Mouse (Mus musculus) mesoderm, embryonic 11.5 days (tissue): ENCODE results near the gene Mtnr1b.
A peak's percentile ranks its signal among the peaks of the same experiment; 100 is the strongest.
"Not testable (repeated sequence)": the region's sequence is repeated elsewhere in the genome, so short reads cannot be mapped to it uniquely, and the experiment has no call there.

ENCODE experiments used
- DNase-seq: peaks from one replicate; pipeline ENCODE4 v3.0.0-alpha.2; 2012; ENCODE audit warnings: low read depth, low spot score

Gene Mtnr1b

GRCm38 (mm10) chr9:15874506-15875160, at the start of gene Mtnr1b:
Gene Mtnr1b, minus strand, starts transcription at chr9:15874556.
- DNase-seq, result no peak

- no peak for DNase-seq
These were observed 45.9 kb upstream of the Mtnr1b start for GRCm38 (mm10) chr9:15920271-15920670.

DNA sequence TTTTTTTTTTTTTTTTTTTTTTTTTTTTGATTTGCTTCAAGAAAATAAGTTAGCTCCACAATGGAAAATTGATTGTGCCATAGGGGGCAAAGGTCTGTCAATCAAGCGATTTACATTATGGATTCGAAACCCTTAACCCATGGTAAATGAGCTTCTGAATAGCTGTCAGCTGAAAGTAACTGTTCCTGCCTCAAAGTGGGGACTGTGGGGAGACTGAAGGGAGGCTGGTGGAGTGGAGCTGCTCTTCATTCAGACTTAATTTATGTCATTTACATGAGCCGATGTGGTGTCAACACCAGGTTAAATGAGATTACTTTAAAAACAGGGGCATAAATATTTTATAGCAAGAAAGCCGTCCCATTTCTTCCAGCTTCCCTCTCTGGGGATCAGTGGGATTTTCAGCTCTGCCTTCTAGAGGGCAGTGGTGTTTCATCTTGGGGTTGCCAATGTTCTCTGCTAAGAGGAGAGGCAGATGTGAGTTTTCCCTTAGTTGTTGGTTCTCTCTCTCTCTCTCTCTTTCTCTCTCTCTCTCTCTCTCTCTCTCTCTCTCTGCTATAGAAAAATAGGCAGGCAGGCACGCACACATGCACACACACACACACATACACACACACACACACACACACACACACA, 45.1 kb upstream of the Mtnr1b start:
- no peak for DNase-seq

GRCm38 (mm10) chr9:15916600-15916999, 42.2 kb upstream of the Mtnr1b start:
- DNase-seq, result no peak

- DNase-seq, result no peak
These were observed 38.4 kb upstream of the Mtnr1b start for GRCm38 (mm10) chr9:15912735-15913134.

GRCm38 (mm10) chr9:15909397-15910113, 35.2 kb upstream of the Mtnr1b start:
- DNase-seq, result no peak

DNA sequence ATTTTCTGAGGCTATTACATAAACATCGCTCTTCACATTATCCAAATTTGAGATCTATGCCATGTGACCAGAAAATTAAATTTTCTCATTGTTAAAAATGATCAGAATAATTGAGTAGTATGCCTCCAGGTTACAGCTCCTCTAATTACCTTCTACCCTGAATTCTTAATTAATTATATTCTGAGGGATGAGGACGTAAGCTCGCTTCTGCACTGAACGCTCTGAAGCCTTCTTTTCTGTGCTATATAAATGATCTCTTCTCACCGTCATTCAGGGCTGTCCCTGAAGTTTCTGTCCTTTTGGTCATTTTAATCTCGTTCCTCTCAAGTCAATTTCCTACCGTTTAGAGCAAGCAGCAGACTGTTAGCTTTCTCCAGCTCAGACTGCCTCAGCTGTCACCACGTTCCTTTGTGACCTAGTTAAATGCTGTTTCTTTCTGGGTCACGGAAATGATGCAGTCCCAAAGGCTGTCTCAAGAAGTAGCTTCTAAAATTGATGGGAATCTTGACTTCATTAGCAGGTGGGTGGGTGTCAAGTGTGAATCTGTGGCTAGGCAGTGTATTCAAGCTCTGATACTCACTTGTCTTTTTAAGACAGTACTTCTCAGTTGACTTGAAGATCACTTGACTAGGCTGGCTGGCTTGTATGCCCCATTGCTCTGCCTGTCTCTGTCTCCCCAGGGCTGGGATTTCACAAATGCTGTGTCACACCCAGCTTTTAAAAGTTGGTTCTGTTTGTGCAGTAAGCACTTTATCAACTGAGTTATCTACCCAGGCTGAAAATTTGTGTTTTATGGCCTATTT, 29.8 kb upstream of the Mtnr1b start:
- DNase-seq, result no peak

GRCm38 (mm10) chr9:15898112-15898511, 23.8 kb upstream of the Mtnr1b start:
- DNase-seq, result no peak

- no peak for DNase-seq
These were observed 12.4 kb upstream of the Mtnr1b start for GRCm38 (mm10) chr9:15886756-15887155.

DNA sequence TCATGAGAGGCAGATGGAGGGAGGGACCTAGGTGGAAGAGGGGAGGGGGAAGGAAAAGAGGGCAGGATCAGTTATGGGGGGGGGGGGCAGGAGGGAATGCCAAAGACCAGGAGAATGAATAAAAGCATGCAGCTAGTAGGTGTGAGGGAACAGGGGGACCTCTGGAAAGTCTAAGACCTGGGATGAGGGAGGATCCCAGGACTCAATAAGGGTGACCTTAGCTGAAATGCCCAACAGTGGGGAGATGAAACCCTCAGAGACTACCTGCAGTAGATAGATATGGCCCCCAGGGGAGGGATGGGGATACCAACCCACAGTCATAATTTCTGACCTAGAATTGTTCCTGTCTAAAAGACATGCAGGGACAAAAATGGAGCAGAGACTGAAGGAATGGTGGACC, 6.4 kb upstream of the Mtnr1b start:
- no peak for DNase-seq

- DNase-seq, result peak; percentile 56
These were observed 5.8 kb upstream of the Mtnr1b start for GRCm38 (mm10) chr9:15880160-15880603.

DNA sequence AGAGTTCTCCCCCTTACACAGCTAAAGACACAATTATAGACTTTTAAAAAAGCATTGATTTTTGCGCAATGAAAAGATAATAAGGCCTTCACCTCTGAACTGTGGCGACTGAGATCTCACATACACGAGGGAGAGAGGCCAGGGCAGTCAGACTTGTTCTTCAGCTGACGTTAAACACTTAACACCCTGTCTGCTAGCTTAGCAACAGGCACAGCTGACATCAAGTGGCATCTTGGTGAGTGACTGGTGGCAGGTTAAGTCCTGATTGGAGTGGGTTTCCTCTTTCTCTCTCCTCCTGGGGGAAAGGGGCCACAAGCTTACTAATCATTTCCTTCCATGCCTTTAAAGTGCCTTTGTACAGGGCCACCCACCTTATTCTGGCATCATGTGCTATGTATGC, 4.3 kb downstream of the Mtnr1b start:
- no peak for DNase-seq

DNA sequence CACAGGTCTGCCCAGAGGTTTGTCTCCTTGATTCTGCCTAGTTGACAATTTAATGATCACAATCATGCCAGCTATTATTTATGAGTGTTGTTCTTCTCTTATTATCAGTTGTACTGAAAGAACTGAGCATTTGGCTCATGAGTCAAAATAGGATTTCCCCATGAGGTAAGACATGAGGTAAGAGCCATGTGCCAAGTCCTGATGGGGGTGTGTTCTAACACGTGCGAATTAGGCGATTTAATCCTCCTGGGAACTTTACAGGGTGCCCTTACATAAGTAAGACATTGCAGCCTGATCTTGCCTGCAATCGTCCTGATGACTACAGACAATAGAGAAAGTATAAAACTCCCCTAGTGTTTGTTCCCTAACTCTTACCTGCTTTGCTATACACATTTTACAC, 4.9 kb downstream of the Mtnr1b start:
- DNase-seq, result no peak

DNA sequence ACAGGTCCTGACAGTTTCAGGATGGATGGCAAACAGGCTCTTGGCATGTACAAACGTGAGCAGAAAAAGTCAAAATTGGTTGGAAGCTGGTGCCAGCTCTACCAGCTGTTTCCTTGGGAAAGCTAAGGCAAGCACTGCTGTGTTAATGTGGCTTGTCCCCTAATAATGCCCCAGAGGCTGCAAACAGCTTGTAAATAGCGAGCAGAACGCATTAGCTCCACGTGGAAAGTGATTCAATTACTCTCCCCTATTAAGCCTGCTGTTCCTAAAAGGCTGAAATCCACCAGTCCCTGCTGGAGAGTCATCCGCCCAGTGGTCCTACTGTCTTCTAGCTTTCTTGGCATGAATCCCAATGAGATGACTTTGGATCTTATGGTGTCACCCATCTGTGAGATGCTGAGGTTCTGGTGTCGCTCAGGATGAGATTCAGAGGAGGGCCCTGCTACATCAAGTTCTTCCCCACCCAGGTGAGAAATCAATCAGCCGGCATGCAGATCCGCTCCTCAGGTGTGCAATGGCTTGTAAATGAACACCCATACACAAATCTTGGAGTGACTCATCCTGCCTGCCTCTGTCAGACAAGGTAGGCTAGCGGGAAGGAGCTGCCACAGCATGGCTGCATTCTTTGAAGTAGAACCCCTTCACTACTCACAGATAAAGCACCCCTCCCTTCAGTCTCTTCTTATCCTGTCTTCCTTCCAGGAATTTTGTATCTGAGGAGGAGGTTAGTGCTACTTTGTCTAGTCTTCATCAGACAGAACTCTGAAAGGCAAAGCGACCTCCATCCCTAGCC, 7.9 kb downstream of the Mtnr1b start:
- no peak for DNase-seq

DNA sequence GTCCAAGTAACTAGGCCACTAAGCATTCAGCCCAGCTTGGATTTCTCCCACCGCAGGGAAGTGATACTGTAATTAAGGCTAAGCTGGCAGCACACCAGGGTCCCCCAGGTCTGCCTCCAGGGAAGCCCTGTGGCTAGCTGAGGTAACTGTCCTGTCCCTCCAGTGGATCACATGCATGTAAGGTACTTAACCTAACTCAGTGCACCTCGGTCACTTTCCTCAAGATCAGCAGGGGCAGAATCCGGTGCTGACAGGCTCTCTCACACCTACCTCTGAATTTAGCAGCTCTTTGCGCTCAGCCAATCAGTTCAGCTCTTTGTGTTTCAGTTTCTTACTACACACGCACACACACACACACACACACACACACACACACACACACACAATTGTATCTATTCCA, 13.0 kb downstream of the Mtnr1b start:
- DNase-seq, result no peak

GRCm38 (mm10) chr9:15850749-15851148, 23.6 kb downstream of the Mtnr1b start:
- no peak for DNase-seq

DNA sequence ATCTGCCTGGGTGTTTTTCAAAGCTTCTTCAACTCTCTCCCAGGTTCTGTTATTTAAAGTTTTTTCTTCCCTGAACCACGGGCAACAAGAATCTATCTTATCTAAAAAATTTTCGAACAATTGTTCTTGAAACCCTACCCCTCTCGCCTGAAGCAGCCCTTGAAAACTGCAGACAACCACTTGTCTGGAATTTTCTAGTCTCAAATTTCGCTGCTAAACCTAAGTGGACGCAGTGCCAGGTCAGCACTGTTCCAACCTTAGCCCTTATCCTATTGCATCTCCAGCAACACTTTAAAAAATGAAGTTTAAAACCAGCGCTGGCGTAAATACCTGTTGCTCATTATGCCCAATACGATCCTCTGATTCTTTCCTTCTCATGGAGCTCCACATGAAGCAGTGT, 29.0 kb downstream of the Mtnr1b start:
- no peak for DNase-seq

DNA sequence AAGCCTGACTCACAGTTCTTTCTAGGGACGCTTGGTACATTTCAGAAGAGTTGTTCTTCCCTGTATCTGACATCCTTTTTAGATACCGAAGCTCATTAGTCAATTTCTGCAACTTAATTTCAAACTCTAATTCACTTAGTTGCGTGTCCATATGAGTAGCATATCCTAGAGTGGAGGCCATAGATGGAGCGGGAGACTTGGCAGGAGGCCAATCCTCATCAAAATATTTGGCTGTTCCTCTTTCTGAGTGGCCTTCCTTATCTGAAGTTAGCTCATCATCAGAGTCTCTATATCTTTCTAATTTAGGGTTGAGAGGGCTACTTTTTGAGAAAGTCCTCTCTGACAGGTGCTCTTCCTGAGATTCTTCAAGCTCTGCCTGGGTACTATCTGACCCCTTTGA, 29.4 kb downstream of the Mtnr1b start:
- not testable (repeated sequence) for DNase-seq

DNA sequence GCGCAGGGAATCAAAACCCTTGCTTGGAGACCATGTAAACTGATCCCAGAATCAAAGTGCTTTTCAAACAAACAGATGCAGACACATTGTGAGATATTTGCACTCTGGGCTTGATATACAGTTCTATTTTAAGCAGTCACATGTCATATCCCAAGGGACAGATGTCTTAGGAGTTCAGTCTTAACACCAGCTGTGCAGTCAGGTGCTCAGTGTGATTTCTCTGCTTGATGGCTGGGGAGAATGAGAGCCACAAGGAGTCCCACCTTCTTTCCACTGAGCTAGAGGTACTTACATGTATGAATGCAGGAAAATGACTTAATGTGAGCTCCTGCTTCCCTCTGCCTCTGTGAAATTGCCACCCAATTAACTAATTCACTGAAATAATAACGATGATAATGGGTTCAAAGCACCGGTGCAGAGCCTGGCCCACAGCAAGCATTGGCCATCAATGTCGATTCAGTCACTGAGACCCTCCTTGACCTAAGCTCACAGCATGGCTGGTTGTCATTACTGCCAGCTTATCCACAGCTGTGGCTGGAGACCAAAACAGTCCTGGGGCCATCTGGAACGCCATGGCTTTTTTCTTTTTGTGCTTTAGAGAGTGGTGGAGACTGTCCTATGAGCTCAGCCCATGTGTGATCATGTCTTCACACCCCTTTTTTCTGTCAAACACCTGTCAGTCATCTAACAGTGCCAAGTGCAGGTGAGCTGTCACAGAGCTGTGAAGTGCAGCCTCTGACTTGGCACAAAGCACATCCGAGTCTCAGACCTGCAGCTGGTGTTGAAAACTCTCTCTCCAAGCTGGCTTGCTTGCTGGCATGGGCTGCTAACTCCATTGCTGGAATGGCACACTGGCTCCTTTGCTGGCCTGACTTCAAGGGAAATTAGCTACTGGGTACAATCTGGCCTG, 61.1 kb downstream of the Mtnr1b start:
- DNase-seq, result no peak

DNA sequence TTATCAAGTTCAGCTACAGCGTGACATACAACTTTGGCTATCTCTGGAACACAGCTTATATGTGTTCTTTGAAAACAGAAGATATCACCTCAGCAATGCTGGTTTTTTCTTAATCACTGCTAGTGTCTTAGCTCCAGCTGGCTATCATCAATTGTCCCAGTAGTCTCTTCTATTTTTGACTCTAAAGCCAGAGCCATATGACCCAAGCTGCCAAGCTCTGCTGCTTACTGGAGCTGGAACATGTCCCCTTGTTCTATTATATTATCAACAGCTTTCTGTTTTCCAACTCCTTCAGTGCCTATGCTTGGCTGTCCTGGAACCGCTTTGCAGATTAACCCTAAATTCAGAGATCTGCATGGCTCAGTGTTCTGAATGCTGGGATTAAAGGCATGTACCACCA, 70.1 kb downstream of the Mtnr1b start:
- DNase-seq, result no peak
